Mouse (Mus musculus) liver, embryonic 16.5 days (tissue): ENCODE data around the gene Lmo3. TPM values are rescaled to one million over a fixed set of nuclear protein-coding genes. Genes with fewer than 3 reads are reported as not detected.
A peak's percentile ranks its signal among the peaks of the same experiment; 100 is the strongest.

Experiments
- ATAC-seq: fragments of 200-750 bp; cut with Nextera tagmentation; 2 replicates; pipeline ENCODE4 v1.8.0; 2017; ENCODE audit warnings: low read depth, mild to moderate bottlenecking, moderate number of reproducible peaks, moderate library complexity
- H3K27ac ChIP-seq: fragments of 300-500 bp; sonication (generic); 2 replicates; pipeline ENCODE4 v1.5.1; 2014; ENCODE audit warnings: mild to moderate bottlenecking, low read length
- H3K27me3 ChIP-seq: fragments of 300-500 bp; sonication (generic); 2 replicates; pipeline ENCODE4 v1.6.1; 2014; ENCODE audit warnings: low read depth, low read length, mixed read lengths; ENCODE audit not compliant: control insufficient read depth, insufficient read depth
- H3K36me3 ChIP-seq: fragments of 300-500 bp; sonication (generic); 2 replicates; pipeline ENCODE4 v1.6.1; 2014; ENCODE audit warnings: mild to moderate bottlenecking; ENCODE audit not compliant: control insufficient read depth, insufficient read depth
- H3K4me1 ChIP-seq: fragments of 300-500 bp; sonication (generic); 2 replicates; pipeline ENCODE4 v1.6.1; 2014; ENCODE audit warnings: low read depth, low read length, mixed read lengths; ENCODE audit not compliant: control insufficient read depth
- H3K4me2 ChIP-seq: fragments of 300-500 bp; sonication (generic); 2 replicates; pipeline ENCODE4 v1.6.1; 2014; ENCODE audit warnings: low read depth, low read length, mixed read lengths
- H3K4me3 ChIP-seq: fragments of 300-500 bp; sonication (generic); 2 replicates; pipeline ENCODE4 v1.5.1; 2014; ENCODE audit warnings: low read depth, mild to moderate bottlenecking, low read length
- H3K9ac ChIP-seq: fragments of 300-500 bp; sonication (generic); 2 replicates; pipeline ENCODE4 v1.6.1; 2014; ENCODE audit warnings: low read depth, low read length
- H3K9me3 ChIP-seq: fragments of 300-500 bp; sonication (generic); replicated peaks from 2 replicates; pipeline ENCODE4 v1.6.1; 2016; ENCODE audit warnings: low read length; ENCODE audit not compliant: control insufficient read depth
- WGBS: fragments of 180-500 bp; shearing (Covaris S2); extraction: QIAGEN DNeasy Blood & Tissue Kit; methylation state at CpG from one replicate; pipeline ENCODE4 v1.1.7; 2014; ENCODE audit not compliant: insufficient replicate concordance; 5-methylcytosine and 5-hydroxymethylcytosine counted together
- polyA plus RNA-seq: library from polyadenylated mRNA; unstranded; fragments of >200 nt; fragmentation: Nextera tagmentation; extraction: Ambion mirVana; gene quantifications from 2 replicates; pipeline ENCODE4 v1.2.1, GENCODE M21; 2015

Lmo3 gene
- polyA plus RNA-seq, 1 experiment from 2014 or later = 0.17 TPM

GRCm38 (mm10) chr6:138436813-138437212, 145.0 kb downstream of the Lmo3 start:
- H3K27ac ChIP-seq = no peak overlapping the region
- H3K27me3 ChIP-seq = no peaks in the 10 kb centered on the region
- H3K4me1 ChIP-seq = no peaks in the 10 kb centered on the region
- no peak for ATAC-seq
- H3K4me3 ChIP-seq = no peak overlapping the region
- no peaks in the 10 kb centered on the region for H3K9me3 ChIP-seq
- WGBS = 68% methylated on average over 3 of the region's 3 CpGs
- H3K36me3 ChIP-seq = no peaks in the 10 kb centered on the region
- no peak overlapping the region for H3K4me2 ChIP-seq
- H3K9ac ChIP-seq = no peak overlapping the region

DNA sequence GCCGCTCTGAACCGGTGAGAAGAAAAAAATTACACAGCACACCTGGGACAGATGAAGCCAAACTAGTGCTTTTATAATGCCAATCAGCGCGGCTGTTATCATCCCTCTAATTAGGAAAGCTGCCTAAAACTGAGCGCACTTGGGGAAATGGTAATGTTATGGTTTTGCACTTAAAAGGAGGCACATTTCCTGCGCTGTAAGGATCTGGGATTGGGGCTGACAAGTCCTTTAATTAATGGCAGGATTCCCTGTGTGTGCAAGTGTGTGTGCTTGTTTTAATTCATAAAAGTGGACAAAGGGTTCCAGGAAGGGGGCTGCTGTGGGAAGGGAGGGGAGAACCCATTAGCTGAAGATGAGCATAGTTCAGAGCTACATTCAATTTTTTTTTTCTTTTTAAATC, 154.4 kb downstream of the Lmo3 start:
- H3K9me3 ChIP-seq = no peaks in the 10 kb centered on the region
- H3K27ac ChIP-seq = no peak overlapping the region
- no peak overlapping the region for H3K9ac ChIP-seq
- peaks cover 4% of the 10 kb centered on the region for H3K27me3 ChIP-seq
- ATAC-seq = no peak
- H3K4me1 ChIP-seq = no peaks in the 10 kb centered on the region
- 22% methylated on average over 6 of the region's 6 CpGs for WGBS
- H3K36me3 ChIP-seq = no peaks in the 10 kb centered on the region
- H3K4me2 ChIP-seq = no peak overlapping the region
- H3K4me3 ChIP-seq = no peak overlapping the region

GRCm38 (mm10) chr6:138426894-138427293, 154.9 kb downstream of the Lmo3 start:
- 44% methylated on average over 3 of the region's 3 CpGs for WGBS
- no peak for ATAC-seq

GRCm38 (mm10) chr6:138424514-138425225, 157.1 kb downstream of the Lmo3 start:
- 63% methylated on average over 9 of the region's 9 CpGs for WGBS
- H3K4me2 ChIP-seq = no peak overlapping the region
- peaks cover 6% of the 10 kb centered on the region for H3K27me3 ChIP-seq
- no peaks in the 10 kb centered on the region for H3K9me3 ChIP-seq
- H3K4me3 ChIP-seq = no peak overlapping the region
- no peaks in the 10 kb centered on the region for H3K4me1 ChIP-seq
- ATAC-seq = no peak
- no peak overlapping the region for H3K9ac ChIP-seq
- H3K36me3 ChIP-seq = no peaks in the 10 kb centered on the region
- no peak overlapping the region for H3K27ac ChIP-seq

More at GRCm38 (mm10) chr6:138426894-138427293, 154.9 kb downstream of the Lmo3 start:
- Histone ChIP-seq H3K9ac (no peak overlapping the region), H3K27me3 (peaks cover 4% of the 10 kb centered on the region), H3K4me3 (no peak overlapping the region), H3K9me3 (no peaks in the 10 kb centered on the region), H3K27ac (no peak overlapping the region), H3K4me1 (no peaks in the 10 kb centered on the region), H3K36me3 (no peaks in the 10 kb centered on the region), H3K4me2 (no peak overlapping the region)

GRCm38 (mm10) chr6:138422671-138423321, 159.0 kb downstream of the Lmo3 start:
- no peak overlapping the region for H3K27ac ChIP-seq
- H3K27me3 ChIP-seq = peaks cover 6% of the 10 kb centered on the region
- H3K4me3 ChIP-seq = peak overlapping the region; percentile 24; the same call in 1 of the 2 replicates
- no peak for ATAC-seq
- no peaks in the 10 kb centered on the region for H3K36me3 ChIP-seq
- no peaks in the 10 kb centered on the region for H3K4me1 ChIP-seq
- H3K9ac ChIP-seq = no peak overlapping the region
- H3K4me2 ChIP-seq = peak overlapping the region; percentile 47
- no peaks in the 10 kb centered on the region for H3K9me3 ChIP-seq
- 1% methylated on average over 15 of the region's 16 CpGs for WGBS

- H3K9me3 ChIP-seq = no peaks in the 10 kb centered on the region
- peaks cover 6% of the 10 kb centered on the region for H3K27me3 ChIP-seq
- WGBS = 3% methylated on average over 24 of the region's 24 CpGs
- no peak for ATAC-seq
- H3K36me3 ChIP-seq = no peaks in the 10 kb centered on the region
- no peak overlapping the region for H3K9ac ChIP-seq
- peak overlapping the region; percentile 24; the same call in 1 of the 2 replicates for H3K4me3 ChIP-seq
- H3K27ac ChIP-seq = no peak overlapping the region
- peak overlapping the region; percentile 47 for H3K4me2 ChIP-seq
- no peaks in the 10 kb centered on the region for H3K4me1 ChIP-seq
These were observed 159.7 kb downstream of the Lmo3 start for GRCm38 (mm10) chr6:138421931-138422531.

- Histone ChIP-seq H3K27ac (no peak overlapping the region), H3K4me3 (no peak overlapping the region), H3K4me1 (no peaks in the 10 kb centered on the region), H3K27me3 (peaks cover 6% of the 10 kb centered on the region), H3K9me3 (no peaks in the 10 kb centered on the region), H3K36me3 (no peaks in the 10 kb centered on the region), H3K9ac (no peak overlapping the region), H3K4me2 (no peak overlapping the region)
- ATAC-seq = no peak
- 9% methylated on average over 14 of the region's 14 CpGs for WGBS
These were observed 160.6 kb downstream of the Lmo3 start for GRCm38 (mm10) chr6:138421191-138421613.

DNA sequence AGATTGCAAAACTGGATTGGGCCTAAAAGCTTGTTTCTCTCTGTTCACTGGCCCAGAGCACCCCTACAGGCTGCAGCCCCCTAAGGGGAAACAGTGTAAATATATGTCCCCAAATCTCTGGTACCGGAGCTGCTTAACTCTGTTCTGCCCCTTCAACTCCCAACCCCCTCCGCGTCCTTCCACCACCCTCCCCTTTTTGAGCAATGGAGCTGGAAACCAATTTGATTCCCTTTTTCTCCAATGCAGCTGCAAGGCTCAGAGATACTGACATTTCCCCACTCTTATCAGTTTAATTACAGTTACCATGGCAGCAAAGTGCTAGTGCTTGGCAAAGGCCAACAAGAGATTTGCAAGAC, 161.3 kb downstream of the Lmo3 start:
- Histone ChIP-seq H3K36me3 (no peaks in the 10 kb centered on the region), H3K27ac (no peak overlapping the region), H3K4me1 (no peaks in the 10 kb centered on the region), H3K9me3 (no peaks in the 10 kb centered on the region), H3K9ac (no peak overlapping the region), H3K27me3 (peaks cover 6% of the 10 kb centered on the region), H3K4me3 (no peak overlapping the region), H3K4me2 (no peak overlapping the region)
- no peak for ATAC-seq
- 17% methylated on average over 3 of the region's 3 CpGs for WGBS
